Mouse (Mus musculus): ENCODE results near the gene Ngfr. TPM values are rescaled to one million over a fixed set of nuclear protein-coding genes. Genes with fewer than 3 reads are reported as not detected.

The Ngfr gene
- polyA plus RNA-seq, 1 experiment, result 2.0 TPM

- H3K27me3 ChIP-seq (ENCODE audit: control insufficient read depth, insufficient read depth, low read length, poor library complexity, severe bottlenecking), result no peaks in the 10 kb centered on the region
- TF ChIP-seq POLR2A (IDR thresholded peaks at IDR 0.05; ENCODE audit: insufficient read depth, low read length) (no peak), CTCF (IDR thresholded peaks at IDR 0.05; ENCODE audit: low read depth, low read length) (no peak), EP300 (IDR thresholded peaks at IDR 0.05; ENCODE audit: insufficient read depth, low read depth, low read length) (no peak)
- no peak overlapping the region for H3K9ac ChIP-seq (ENCODE audit: low read depth, poor library complexity, severe bottlenecking)
- peaks cover 6% of the 10 kb centered on the region for H3K4me1 ChIP-seq (ENCODE audit: control insufficient read depth, insufficient read depth, low read length)
- no peak overlapping the region for H3K27ac ChIP-seq (ENCODE audit: insufficient read depth, low read length)
- H3K36me3 ChIP-seq (ENCODE audit: control insufficient read depth, insufficient read depth, low read length, poor library complexity, severe bottlenecking), result no peaks in the 10 kb centered on the region
- no peaks in the 10 kb centered on the region for H3K9me3 ChIP-seq (replicated peaks; ENCODE audit: control insufficient read depth, insufficient read depth, low read length, poor library complexity, severe bottlenecking)
- no peak overlapping the region for H3K4me3 ChIP-seq (ENCODE audit: low read depth, low read length)
Measured at GRCm38 (mm10) chr11:95592691-95593090, 5.2 kb upstream of the Ngfr start.

GRCm38 (mm10) chr11:95589195-95589594, 1.7 kb upstream of the Ngfr start:
- H3K9ac ChIP-seq (ENCODE audit: low read depth, poor library complexity, severe bottlenecking), result no peak overlapping the region
- no peaks in the 10 kb centered on the region for H3K4me1 ChIP-seq (ENCODE audit: control insufficient read depth, insufficient read depth, low read length)
- H3K36me3 ChIP-seq (ENCODE audit: control insufficient read depth, insufficient read depth, low read length, poor library complexity, severe bottlenecking), result no peaks in the 10 kb centered on the region
- H3K4me3 ChIP-seq (ENCODE audit: low read depth, low read length), result no peak overlapping the region
- no peaks in the 10 kb centered on the region for H3K9me3 ChIP-seq (replicated peaks; ENCODE audit: control insufficient read depth, insufficient read depth, low read length, poor library complexity, severe bottlenecking)
- H3K27me3 ChIP-seq (ENCODE audit: control insufficient read depth, insufficient read depth, low read length, poor library complexity, severe bottlenecking), result 0 out of 2 replicates have a peak, but pooled peaks cover 1% of the 10 kb centered on the region
- no peak overlapping the region for H3K27ac ChIP-seq (ENCODE audit: insufficient read depth, low read length)
- TF ChIP-seq EP300 (IDR thresholded peaks at IDR 0.05; ENCODE audit: insufficient read depth, low read depth, low read length), result no peak
- no peak for TF ChIP-seq CTCF (IDR thresholded peaks at IDR 0.05; ENCODE audit: low read depth, low read length)
- TF ChIP-seq POLR2A (IDR thresholded peaks at IDR 0.05; ENCODE audit: insufficient read depth, low read length), result no peak

- Histone ChIP-seq H3K9me3 (replicated peaks; ENCODE audit: control insufficient read depth, insufficient read depth, low read length, poor library complexity, severe bottlenecking) (no peaks in the 10 kb centered on the region), H3K4me1 (ENCODE audit: control insufficient read depth, insufficient read depth, low read length) (no peaks in the 10 kb centered on the region), H3K27ac (ENCODE audit: insufficient read depth, low read length) (no peak overlapping the region), H3K27me3 (ENCODE audit: control insufficient read depth, insufficient read depth, low read length, poor library complexity, severe bottlenecking) (0 out of 2 replicates have a peak, but pooled peaks cover 1% of the 10 kb centered on the region), H3K4me3 (ENCODE audit: low read depth, low read length) (peak overlapping the region; percentile 55), H3K9ac (ENCODE audit: low read depth, poor library complexity, severe bottlenecking) (peak overlapping the region; percentile 45), H3K36me3 (ENCODE audit: control insufficient read depth, insufficient read depth, low read length, poor library complexity, severe bottlenecking) (no peaks in the 10 kb centered on the region)
- TF ChIP-seq POLR2A (IDR thresholded peaks at IDR 0.05; ENCODE audit: insufficient read depth, low read length) (no peak), EP300 (IDR thresholded peaks at IDR 0.05; ENCODE audit: insufficient read depth, low read depth, low read length) (no peak), CTCF (IDR thresholded peaks at IDR 0.05; ENCODE audit: low read depth, low read length) (no peak)
Measured at GRCm38 (mm10) chr11:95586751-95587422, 648 bp downstream of the Ngfr start.

GRCm38 (mm10) chr11:95586184-95586583, 1.4 kb downstream of the Ngfr start:
- Histone ChIP-seq H3K27me3 (ENCODE audit: control insufficient read depth, insufficient read depth, low read length, poor library complexity, severe bottlenecking) (0 out of 2 replicates have a peak, but pooled peaks cover 1% of the 10 kb centered on the region), H3K36me3 (ENCODE audit: control insufficient read depth, insufficient read depth, low read length, poor library complexity, severe bottlenecking) (no peaks in the 10 kb centered on the region), H3K4me1 (ENCODE audit: control insufficient read depth, insufficient read depth, low read length) (no peaks in the 10 kb centered on the region), H3K27ac (ENCODE audit: insufficient read depth, low read length) (no peak overlapping the region), H3K9me3 (replicated peaks; ENCODE audit: control insufficient read depth, insufficient read depth, low read length, poor library complexity, severe bottlenecking) (no peaks in the 10 kb centered on the region), H3K4me3 (ENCODE audit: low read depth, low read length) (peak overlapping the region; percentile 57), H3K9ac (ENCODE audit: low read depth, poor library complexity, severe bottlenecking) (peak overlapping the region; percentile 45)
- TF ChIP-seq EP300 (IDR thresholded peaks at IDR 0.05; ENCODE audit: insufficient read depth, low read depth, low read length), result 0 out of 2 replicates have a peak, but pooled peaks have one; percentile 56
- TF ChIP-seq CTCF (IDR thresholded peaks at IDR 0.05; ENCODE audit: low read depth, low read length), result peak; percentile 77
- no peak for TF ChIP-seq POLR2A (IDR thresholded peaks at IDR 0.05; ENCODE audit: insufficient read depth, low read length)

- Histone ChIP-seq H3K9ac (ENCODE audit: low read depth, poor library complexity, severe bottlenecking) (peak overlapping the region; percentile 45), H3K9me3 (replicated peaks; ENCODE audit: control insufficient read depth, insufficient read depth, low read length, poor library complexity, severe bottlenecking) (no peaks in the 10 kb centered on the region), H3K27me3 (ENCODE audit: control insufficient read depth, insufficient read depth, low read length, poor library complexity, severe bottlenecking) (0 out of 2 replicates have a peak, but pooled peaks cover 1% of the 10 kb centered on the region), H3K4me3 (ENCODE audit: low read depth, low read length) (peak overlapping the region; percentile 57), H3K4me1 (ENCODE audit: control insufficient read depth, insufficient read depth, low read length) (peaks cover 3% of the 10 kb centered on the region), H3K36me3 (ENCODE audit: control insufficient read depth, insufficient read depth, low read length, poor library complexity, severe bottlenecking) (no peaks in the 10 kb centered on the region), H3K27ac (ENCODE audit: insufficient read depth, low read length) (no peak overlapping the region)
- TF ChIP-seq POLR2A (IDR thresholded peaks at IDR 0.05; ENCODE audit: insufficient read depth, low read length) (no peak), EP300 (IDR thresholded peaks at IDR 0.05; ENCODE audit: insufficient read depth, low read depth, low read length) (no peak), CTCF (IDR thresholded peaks at IDR 0.05; ENCODE audit: low read depth, low read length) (no peak)
Measured at GRCm38 (mm10) chr11:95585684-95586083, 1.9 kb downstream of the Ngfr start.

- Histone ChIP-seq H3K4me1 (ENCODE audit: control insufficient read depth, insufficient read depth, low read length) (peaks cover 3% of the 10 kb centered on the region), H3K4me3 (ENCODE audit: low read depth, low read length) (peak overlapping the region; percentile 57), H3K9ac (ENCODE audit: low read depth, poor library complexity, severe bottlenecking) (peak overlapping the region; percentile 45), H3K9me3 (replicated peaks; ENCODE audit: control insufficient read depth, insufficient read depth, low read length, poor library complexity, severe bottlenecking) (no peaks in the 10 kb centered on the region), H3K36me3 (ENCODE audit: control insufficient read depth, insufficient read depth, low read length, poor library complexity, severe bottlenecking) (no peaks in the 10 kb centered on the region), H3K27ac (ENCODE audit: insufficient read depth, low read length) (no peak overlapping the region), H3K27me3 (ENCODE audit: control insufficient read depth, insufficient read depth, low read length, poor library complexity, severe bottlenecking) (0 out of 2 replicates have a peak, but pooled peaks cover 1% of the 10 kb centered on the region)
- no peak for TF ChIP-seq POLR2A (IDR thresholded peaks at IDR 0.05; ENCODE audit: insufficient read depth, low read length)
- TF ChIP-seq EP300 (IDR thresholded peaks at IDR 0.05; ENCODE audit: insufficient read depth, low read depth, low read length), result no peak
- no peak for TF ChIP-seq CTCF (IDR thresholded peaks at IDR 0.05; ENCODE audit: low read depth, low read length)
Measured at GRCm38 (mm10) chr11:95585281-95585680, 2.3 kb downstream of the Ngfr start.

Data from ES-Bruce4 (cell line).